Mouse (Mus musculus) lung, embryonic 14.5 days (tissue): ENCODE results near the gene Mapre3. TPM values are rescaled to one million over a fixed set of nuclear protein-coding genes. Genes with fewer than 3 reads are reported as not detected.

Experiments used
- ATAC-seq: fragments of 200-750 bp; cut with Nextera tagmentation; 2 replicates; pipeline ENCODE4 v1.8.0; 2017; ENCODE audit warnings: mild to moderate bottlenecking, moderate TSS enrichment, moderate library complexity; ENCODE audit not compliant: insufficient read depth
- DNase-seq: peaks from one replicate; pipeline ENCODE4 v3.0.0-alpha.2; 2015
- H3K27ac ChIP-seq: fragments of 300-500 bp; sonication (generic); 2 replicates; pipeline ENCODE4 v1.5.1; 2014; ENCODE audit warnings: low read depth, mild to moderate bottlenecking, moderate library complexity
- H3K27me3 ChIP-seq: fragments of 300-500 bp; sonication (generic); 2 replicates; pipeline ENCODE4 v1.6.1; 2014; ENCODE audit warnings: low read length, control low read depth; ENCODE audit not compliant: insufficient read depth
- H3K36me3 ChIP-seq: fragments of 300-500 bp; sonication (generic); 2 replicates; pipeline ENCODE4 v1.6.1; 2014; ENCODE audit warnings: control low read depth; ENCODE audit not compliant: insufficient read depth
- H3K4me1 ChIP-seq: fragments of 300-500 bp; sonication (generic); 2 replicates; pipeline ENCODE4 v1.6.1; 2014; ENCODE audit warnings: antibody characterized with exemption, control low read depth; ENCODE audit not compliant: insufficient read depth
- H3K4me2 ChIP-seq: fragments of 300-500 bp; sonication (generic); 2 replicates; pipeline ENCODE4 v1.6.1; 2014; ENCODE audit warnings: mild to moderate bottlenecking
- H3K4me3 ChIP-seq: fragments of 300-500 bp; sonication (generic); 2 replicates; pipeline ENCODE4 v1.5.1; 2014; ENCODE audit warnings: low read depth, low read length
- H3K9ac ChIP-seq: fragments of 300-500 bp; sonication (generic); 2 replicates; pipeline ENCODE4 v1.6.1; 2014
- H3K9me3 ChIP-seq: fragments of 300-500 bp; sonication (generic); 2 replicates; pipeline ENCODE4 v1.6.1; 2016; ENCODE audit warnings: low read depth, low read length, control low read depth
- CTCF ChIP-seq: IDR thresholded peaks from 2 replicates; pipeline ENCODE4 v1.5.1; 2016; ENCODE audit warnings: antibody characterized with exemption, low read depth
- WGBS: fragments of 180-500 bp; shearing (Covaris S2); extraction: QIAGEN DNeasy Blood & Tissue Kit; methylation state at CpG from one replicate; pipeline ENCODE4 v1.1.7; 2014; 5-methylcytosine and 5-hydroxymethylcytosine counted together
- polyA plus RNA-seq: library from polyadenylated mRNA; unstranded; fragments of >200 nt; fragmentation: Nextera tagmentation; extraction: Ambion mirVana; gene quantifications from 2 replicates; pipeline ENCODE4 v1.2.1, GENCODE M21; 2014

Mapre3 gene
- polyA plus RNA-seq, 1 experiment from 2014 or later = 17.9 TPM

- peak; percentile 29; the same call in 1 of the 2 replicates for TF ChIP-seq CTCF
- no peak overlapping the region for H3K27ac ChIP-seq
- no peaks in the 10 kb centered on the region for H3K27me3 ChIP-seq
- H3K4me2 ChIP-seq = no peak overlapping the region
- H3K4me3 ChIP-seq = no peak overlapping the region
- no peaks in the 10 kb centered on the region for H3K9me3 ChIP-seq
- ATAC-seq (peak; percentile 69; the same call in 1 of the 2 replicates), DNase-seq (peak; percentile 77)
- no peaks in the 10 kb centered on the region for H3K4me1 ChIP-seq
- no peaks in the 10 kb centered on the region for H3K36me3 ChIP-seq
- H3K9ac ChIP-seq = no peak overlapping the region
- 40% methylated on average over 9 of the region's 9 CpGs for WGBS
Observed at GRCm38 (mm10) chr5:30780699-30781098, 33.7 kb upstream of the Mapre3 start.

- Histone ChIP-seq H3K4me3 (no peak overlapping the region), H3K27ac (no peak overlapping the region), H3K9ac (no peak overlapping the region), H3K4me1 (no peaks in the 10 kb centered on the region), H3K9me3 (no peaks in the 10 kb centered on the region), H3K27me3 (no peaks in the 10 kb centered on the region), H3K36me3 (no peaks in the 10 kb centered on the region), H3K4me2 (no peak overlapping the region)
- 76% methylated on average over 3 of the region's 3 CpGs for WGBS
- ATAC-seq (peak; percentile 58; the same call in 1 of the 2 replicates), DNase-seq (no peak)
- no peak for TF ChIP-seq CTCF
Observed at GRCm38 (mm10) chr5:30781147-30781546, 33.3 kb upstream of the Mapre3 start.

GRCm38 (mm10) chr5:30787381-30787780 is 27.1 kb upstream of the Mapre3 start:
- Histone ChIP-seq H3K27ac (no peak overlapping the region), H3K9me3 (no peaks in the 10 kb centered on the region), H3K4me3 (no peak overlapping the region), H3K9ac (no peak overlapping the region), H3K36me3 (no peaks in the 10 kb centered on the region), H3K27me3 (no peaks in the 10 kb centered on the region), H3K4me1 (no peaks in the 10 kb centered on the region), H3K4me2 (no peak overlapping the region)
- DNase-seq (no peak), ATAC-seq (no peak)
- 81% methylated on average over 5 of the region's 5 CpGs for WGBS
- no peak for TF ChIP-seq CTCF

GRCm38 (mm10) chr5:30790047-30790446 is 24.4 kb upstream of the Mapre3 start:
- TF ChIP-seq CTCF = no peak
- H3K36me3 ChIP-seq = no peaks in the 10 kb centered on the region

GRCm38 (mm10) chr5:30796125-30796524 is 18.3 kb upstream of the Mapre3 start:
- Histone ChIP-seq H3K9ac (no peak overlapping the region), H3K4me1 (no peaks in the 10 kb centered on the region; the same call in 1 of the 2 replicates), H3K9me3 (no peaks in the 10 kb centered on the region), H3K27ac (no peak overlapping the region), H3K36me3 (no peaks in the 10 kb centered on the region), H3K27me3 (no peaks in the 10 kb centered on the region), H3K4me3 (no peak overlapping the region), H3K4me2 (no peak overlapping the region)
- DNase-seq = peak; percentile 88
- 13% methylated on average over 12 of the region's 12 CpGs for WGBS
- peak; percentile 88 for TF ChIP-seq CTCF
- ATAC-seq = peak; percentile 69

More at GRCm38 (mm10) chr5:30790047-30790446, 24.4 kb upstream of the Mapre3 start:
- no peaks in the 10 kb centered on the region for H3K27me3 ChIP-seq
- H3K4me2 ChIP-seq = no peak overlapping the region
- no peak overlapping the region for H3K4me3 ChIP-seq
- H3K9me3 ChIP-seq = no peaks in the 10 kb centered on the region
- ATAC-seq (no peak), DNase-seq (no peak)
- no peak overlapping the region for H3K9ac ChIP-seq
- WGBS = 75% methylated on average over 3 of the region's 3 CpGs
- H3K27ac ChIP-seq = no peak overlapping the region
- no peaks in the 10 kb centered on the region for H3K4me1 ChIP-seq

- no peak overlapping the region for H3K4me2 ChIP-seq
- H3K4me1 ChIP-seq = no peaks in the 10 kb centered on the region; the same call in 1 of the 2 replicates
- TF ChIP-seq CTCF = no peak
- no peak overlapping the region for H3K9ac ChIP-seq
- H3K9me3 ChIP-seq = no peaks in the 10 kb centered on the region
- 51% methylated on average over 7 of the region's 7 CpGs for WGBS
- no peaks in the 10 kb centered on the region for H3K36me3 ChIP-seq
- no peak overlapping the region for H3K27ac ChIP-seq
- DNase-seq = peak; percentile 42
- ATAC-seq = peak; percentile 81
- H3K27me3 ChIP-seq = no peaks in the 10 kb centered on the region
- H3K4me3 ChIP-seq = no peak overlapping the region
Observed at GRCm38 (mm10) chr5:30797482-30797881, 17.0 kb upstream of the Mapre3 start.

GRCm38 (mm10) chr5:30797982-30798381 is 16.5 kb upstream of the Mapre3 start:
- Histone ChIP-seq H3K36me3 (no peaks in the 10 kb centered on the region), H3K9ac (no peak overlapping the region), H3K4me3 (no peak overlapping the region), H3K27me3 (no peaks in the 10 kb centered on the region), H3K9me3 (no peaks in the 10 kb centered on the region), H3K4me2 (no peak overlapping the region), H3K27ac (no peak overlapping the region), H3K4me1 (no peaks in the 10 kb centered on the region; the same call in 1 of the 2 replicates)
- DNase-seq (no peak), ATAC-seq (no peak)
- TF ChIP-seq CTCF = no peak
- 58% methylated on average over 8 of the region's 8 CpGs for WGBS
